In the genomic region with DNA sequence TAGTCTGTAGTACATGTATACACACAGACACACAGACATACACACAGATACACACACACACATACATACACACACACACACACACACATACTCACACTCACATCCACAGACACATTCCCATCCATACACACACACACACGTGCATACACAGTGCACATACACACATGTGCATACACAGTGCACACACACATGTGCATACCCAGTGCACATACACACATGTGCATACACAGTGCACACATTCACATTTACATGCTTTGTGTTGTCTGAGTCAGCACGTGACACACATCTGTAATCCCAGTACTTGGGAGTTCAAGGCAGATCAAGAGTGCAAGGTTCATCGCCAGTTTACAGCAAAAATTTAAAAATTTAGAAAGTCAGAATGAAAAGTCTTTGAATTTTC, we compare ENCODE assay signal across 23 mouse cellular contexts. TPM values are rescaled to one million over a fixed set of nuclear protein-coding genes. Genes with fewer than 3 reads are reported as not detected.
DNase-seq lines count a peak whose midpoint lies in the region; ATAC-seq and TF ChIP-seq lines count a peak whose summit lies in the region.
"Had no signal": no experiment of that assay in that cellular context is flagged by ENCODE, and none has a peak within 500 bp of the region (broad histone marks: within the 10 kb centered on the region; RNA-seq: fewer than 3 reads in every experiment).

No protein-coding gene starts in this region.

- H3K36me3 ChIP-seq in embryonic facial prominence, embryonic 11.5 days (replicated peaks; ENCODE audit: control insufficient read depth, insufficient read depth, low read depth, low read length): no peaks in the 10 kb centered on the region
- H3K36me3 ChIP-seq in embryonic facial prominence, embryonic 10.5 days (replicated peaks): no peaks in the 10 kb centered on the region
- H3K36me3 ChIP-seq in CH12.LX (replicated peaks in 1 of 2; ENCODE audit: control insufficient read depth in 1 of 2, insufficient read depth in 1 of 2, low read length in 1 of 2): no peaks in the 10 kb centered on the region
- H3K36me3 ChIP-seq in liver, embryonic 16.5 days (ENCODE audit: control insufficient read depth, insufficient read depth): no peaks in the 10 kb centered on the region
- H3K36me3 ChIP-seq: embryonic facial prominence, embryonic 12.5 days; heart, embryonic 10.5 days; limb, embryonic 10.5 days; midbrain, embryonic 15.5 days had no signal

- DNase-seq in embryonic facial prominence, embryonic 11.5 days (ENCODE audit: low spot score): no peak
- DNase-seq in embryonic facial prominence, embryonic 10.5 days (ENCODE audit: low spot score): no peak
- no peak for DNase-seq in CH12.LX (ENCODE audit: extremely low read depth)
- no peak for DNase-seq in cerebellum, postnatal 14 days
- DNase-seq in left cerebral cortex, postnatal 4 days: no peak
- no peak for DNase-seq in testis, postnatal 10 days (ENCODE audit: low spot score)
- DNase-seq: adrenal gland, postnatal 25 days; cerebellum, adult 9-10 months; gastrocnemius, adult 2 months; kidney, adult 11 months; kidney, postnatal 4 days; lung, postnatal 14 days; right cerebral cortex, adult 18-20 months; thymus, adult 2 months; thymus, postnatal 4 days had no signal

- H3K79me2 ChIP-seq in CH12.LX (replicated peaks; ENCODE audit: control insufficient read depth, extremely low read depth, insufficient read depth, poor library complexity, severe bottlenecking): no peaks in the 10 kb centered on the region

- no peaks in the 10 kb centered on the region for H3K9me3 ChIP-seq in embryonic facial prominence, embryonic 11.5 days (replicated peaks; ENCODE audit: control insufficient read depth, low read length)
- no peaks in the 10 kb centered on the region for H3K9me3 ChIP-seq in embryonic facial prominence, embryonic 10.5 days
- H3K9me3 ChIP-seq in CH12.LX (replicated peaks; ENCODE audit: low read length): no peaks in the 10 kb centered on the region
- H3K9me3 ChIP-seq in liver, embryonic 16.5 days (replicated peaks; ENCODE audit: control insufficient read depth, low read length): no peaks in the 10 kb centered on the region
- H3K9me3 ChIP-seq: embryonic facial prominence, embryonic 12.5 days; heart, embryonic 10.5 days; limb, embryonic 10.5 days; midbrain, embryonic 15.5 days had no signal

- H3K4me2 ChIP-seq in embryonic facial prominence, embryonic 11.5 days (ENCODE audit: low read depth, low read length): no peak overlapping the region
- peak overlapping the region; percentile 94 for H3K4me2 ChIP-seq in CH12.LX (ENCODE audit: insufficient read depth, low read depth, poor library complexity, severe bottlenecking)
- H3K4me2 ChIP-seq in liver, embryonic 16.5 days (ENCODE audit: low read depth, low read length): peak overlapping the region; percentile 17; the same call in 1 of the 2 replicates
- H3K4me2 ChIP-seq: embryonic facial prominence, embryonic 12.5 days; midbrain, embryonic 15.5 days had no signal

- ATAC-seq in embryonic facial prominence, embryonic 11.5 days (replicated peaks; ENCODE audit: insufficient number of reproducible peaks, low FRiP score, low TSS enrichment, low read depth): 0 out of 2 replicates have a peak, but pooled peaks have one; percentile 48
- 0 out of 2 replicates have a peak, but pooled peaks have one; percentile 32 for ATAC-seq in erythroid progenitor cell, adult 5-6 weeks (replicated peaks; ENCODE audit: low FRiP score, poor library complexity, severe bottlenecking)
- no peak for ATAC-seq in liver, embryonic 16.5 days (ENCODE audit: low read depth)
- ATAC-seq: forebrain, embryonic 14.5 days; hindbrain, postnatal 0 days; midbrain, embryonic 15.5 days had no signal

- in situ Hi-C loops in CH12.LX (cut with MboI; ENCODE audit: low pct_ligation_motif_present, low pct_unique_long_range_greater_than_20kb, low sequenced_read_pairs): no loop called here

- TF ChIP-seq POLR2A in CH12.LX (IDR thresholded peaks at IDR 0.05; ENCODE audit: low read depth, low read length): no peak

- 92% methylated on average over 3 of the region's 3 CpGs for whole genome bisulfite sequencing in embryonic facial prominence, embryonic 11.5 days
- WGBS in embryonic facial prominence, embryonic 10.5 days: 90% methylated on average over 3 of the region's 3 CpGs
- WGBS in liver, embryonic 16.5 days (ENCODE audit: insufficient replicate concordance): 76% methylated on average over 3 of the region's 3 CpGs

- H3K27me3 ChIP-seq in embryonic facial prominence, embryonic 11.5 days (ENCODE audit: control insufficient read depth, insufficient read depth, low read length): no peaks in the 10 kb centered on the region
- H3K27me3 ChIP-seq in embryonic facial prominence, embryonic 10.5 days (replicated peaks; ENCODE audit: low read depth, poor library complexity, severe bottlenecking): no peaks in the 10 kb centered on the region
- no peaks in the 10 kb centered on the region for H3K27me3 ChIP-seq in CH12.LX (replicated peaks)
- H3K27me3 ChIP-seq in liver, embryonic 16.5 days (ENCODE audit: control insufficient read depth, insufficient read depth, low read depth, low read length): no peaks in the 10 kb centered on the region
- H3K27me3 ChIP-seq: embryonic facial prominence, embryonic 12.5 days; midbrain, embryonic 15.5 days had no signal

- H3K4me3 ChIP-seq in embryonic facial prominence, embryonic 11.5 days (ENCODE audit: low read depth, low read length): no peak overlapping the region
- no peak overlapping the region for H3K4me3 ChIP-seq in embryonic facial prominence, embryonic 10.5 days
- H3K4me3 ChIP-seq in CH12.LX (replicated peaks in 1 of 3; ENCODE audit: low read depth in 2 of 3, low read length in 2 of 3, poor library complexity in 1 of 3): peak overlapping the region in 1 of 3 experiments; percentile 61
- H3K4me3 ChIP-seq in liver, embryonic 16.5 days (ENCODE audit: low read depth, low read length): no peak overlapping the region
- H3K4me3 ChIP-seq: embryonic facial prominence, embryonic 12.5 days; gastrocnemius, adult 2 months; heart, embryonic 10.5 days; limb, embryonic 10.5 days; midbrain, embryonic 15.5 days had no signal

- no peak overlapping the region for H3K27ac ChIP-seq in embryonic facial prominence, embryonic 11.5 days (replicated peaks; ENCODE audit: low read depth, low read length)
- no peak overlapping the region for H3K27ac ChIP-seq in embryonic facial prominence, embryonic 10.5 days (replicated peaks)
- H3K27ac ChIP-seq in CH12.LX (ENCODE audit: insufficient read depth, low read depth): no peak overlapping the region
- no peak overlapping the region for H3K27ac ChIP-seq in liver, embryonic 16.5 days (ENCODE audit: low read length)
- H3K27ac ChIP-seq: embryonic facial prominence, embryonic 12.5 days; gastrocnemius, adult 2 months; heart, embryonic 10.5 days; hindbrain, postnatal 0 days; limb, embryonic 10.5 days; midbrain, embryonic 15.5 days had no signal

- TF ChIP-seq CTCF in CH12.LX (conservative IDR thresholded peaks at IDR 0.05 in 1 of 2, IDR thresholded peaks at IDR 0.05 in 1 of 2; ENCODE audit: low read depth in 2 of 2, low read length in 2 of 2): no peak

- intact Hi-C loops in left cerebral cortex, postnatal 4 days (cut with DNase I): no loop called here

- no peak overlapping the region for H3K9ac ChIP-seq in embryonic facial prominence, embryonic 11.5 days (replicated peaks; ENCODE audit: low read length)
- H3K9ac ChIP-seq in CH12.LX (ENCODE audit: insufficient read depth, low read depth): 0 out of 2 replicates have a peak overlapping the region, but pooled peaks have one; percentile 57
- H3K9ac ChIP-seq in liver, embryonic 16.5 days (ENCODE audit: low read depth, low read length): no peak overlapping the region
- H3K9ac ChIP-seq: embryonic facial prominence, embryonic 12.5 days; midbrain, embryonic 15.5 days had no signal

- no peak for TF ChIP-seq RAD21 in CH12.LX (IDR thresholded peaks at IDR 0.05; ENCODE audit: low read depth, low read length)

- dilution Hi-C loops in CH12.LX (cut with MboI; ENCODE audit: extremely low pct_ligation_motif_present, extremely low pct_unique_long_range_greater_than_20kb, low sequenced_read_pairs): no loop called here

- H3K4me1 ChIP-seq in embryonic facial prominence, embryonic 11.5 days (ENCODE audit: control insufficient read depth, insufficient read depth, low read length): no peaks in the 10 kb centered on the region
- peaks cover 10% of the 10 kb centered on the region; the same call in 1 of the 2 replicates for H3K4me1 ChIP-seq in embryonic facial prominence, embryonic 10.5 days
- peaks cover 11 to 21% of the 10 kb centered on the region in 2 experiments for H3K4me1 ChIP-seq in CH12.LX (ENCODE audit: control insufficient read depth in 1 of 2, insufficient read depth in 2 of 2)
- no peaks in the 10 kb centered on the region; the same call in none of the 2 replicates for H3K4me1 ChIP-seq in liver, embryonic 16.5 days (ENCODE audit: control insufficient read depth, low read depth, low read length)
- H3K4me1 ChIP-seq: embryonic facial prominence, embryonic 12.5 days; heart, embryonic 10.5 days had no signal

- no peak for TF ChIP-seq EP300 in CH12.LX (IDR thresholded peaks at IDR 0.05; ENCODE audit: low read length)

TF ChIP-seq in CH12.LX, 34 proteins besides CTCF, POLR2A, EP300 and RAD21 (continues in another document):
- TF ChIP-seq CHD1 (IDR thresholded peaks at IDR 0.05; ENCODE audit: low read depth, low read length): no peak
- no peak for TF ChIP-seq UBTF (IDR thresholded peaks at IDR 0.05; ENCODE audit: low read depth, low read length)

RNA-seq across cellular contexts. Expression of gene Focad, which starts 12.5 kb away (rescaled TPM):
- polyA plus RNA-seq in embryonic facial prominence, embryonic 11.5 days (2014; fragmentation: Nextera tagmentation; extraction: Ambion mirVana): 13.9 and 18.0 TPM in 2 replicates
- 15.0 and 17.9 TPM in 2 replicates for polyA plus RNA-seq in embryonic facial prominence, embryonic 10.5 days (2016; fragmentation: Nextera tagmentation; extraction: Ambion mirVana)
- 17.8 and 18.9 TPM in 2 replicates for total RNA-seq in CH12.LX (2012; rRNA removed)
- 18.2 and 20.0 TPM in 2 replicates for total RNA-seq in CH12.LX (2014; rRNA removed)
- polyA plus RNA-seq in CH12.LX (2012; ENCODE audit: insufficient read length, low read depth): 15.7 and 17.3 TPM in 2 replicates
- 4.0 and 13.4 TPM in 2 replicates for total RNA-seq in erythroid progenitor cell, adult 5-6 weeks (2015; ENCODE audit: low replicate concordance)
- total RNA-seq in erythroid progenitor cell, adult 5-6 weeks (2017; ENCODE audit: low replicate concordance): 3.7 and 5.4 TPM in 2 replicates
- polyA plus RNA-seq in liver, embryonic 16.5 days (2015; fragmentation: Nextera tagmentation; extraction: Ambion mirVana): 7.4 and 8.7 TPM in 2 replicates
- total RNA-seq in left cerebral cortex, postnatal 4 days (2021): 10 to 100 TPM; 35.6 to 41.1 TPM

RNA-seq across cellular contexts. Expression of gene Mllt3, which starts 48.7 kb away (rescaled TPM):
- 66.2 and 70.4 TPM in 2 replicates for polyA plus RNA-seq in embryonic facial prominence, embryonic 11.5 days (2014; fragmentation: Nextera tagmentation; extraction: Ambion mirVana)
- 46.5 and 55.4 TPM in 2 replicates for polyA plus RNA-seq in embryonic facial prominence, embryonic 10.5 days (2016; fragmentation: Nextera tagmentation; extraction: Ambion mirVana)
- 5.9 and 10.1 TPM in 2 replicates for total RNA-seq in CH12.LX (2012; rRNA removed)
- total RNA-seq in CH12.LX (2014; rRNA removed): 8.3 and 10.5 TPM in 2 replicates
- polyA plus RNA-seq in CH12.LX (2012; ENCODE audit: insufficient read length, low read depth): 20.9 and 22.6 TPM in 2 replicates
- 16.9 and 27.7 TPM in 2 replicates for total RNA-seq in erythroid progenitor cell, adult 5-6 weeks (2015; ENCODE audit: low replicate concordance)
- 31.3 and 37.0 TPM in 2 replicates for total RNA-seq in erythroid progenitor cell, adult 5-6 weeks (2017; ENCODE audit: low replicate concordance)
- polyA plus RNA-seq in liver, embryonic 16.5 days (2015; fragmentation: Nextera tagmentation; extraction: Ambion mirVana): 83.5 and 89.3 TPM in 2 replicates
- 10 to 100 TPM; 67.9 to 74.0 TPM for total RNA-seq in left cerebral cortex, postnatal 4 days (2021)
